Mouse (Mus musculus) T-cell, adult 2 months (primary cell): ENCODE results near the gene Btbd1.
"Not testable (repeated sequence)": the region's sequence is repeated elsewhere in the genome, so short reads cannot be mapped to it uniquely, and the experiment has no call there.

ENCODE experiments used
- DNase-seq: peaks from one replicate; pipeline ENCODE4 v3.0.0; 2022; ENCODE audit warnings: low spot score

Gene Btbd1

GRCm38 (mm10) chr7:81849633-81850032 is 20.4 kb upstream of the Btbd1 start:
- no peak for DNase-seq

GRCm38 (mm10) chr7:81849214-81849613 is 20.0 kb upstream of the Btbd1 start:
- no peak for DNase-seq

GRCm38 (mm10) chr7:81847777-81848176 is 18.5 kb upstream of the Btbd1 start:
- DNase-seq = no peak

- no peak for DNase-seq
Measured at GRCm38 (mm10) chr7:81847010-81847409, 17.8 kb upstream of the Btbd1 start.

GRCm38 (mm10) chr7:81846008-81846407 is 16.8 kb upstream of the Btbd1 start:
- DNase-seq = no peak

- no peak for DNase-seq
Measured at GRCm38 (mm10) chr7:81845313-81845712, 16.1 kb upstream of the Btbd1 start.

GRCm38 (mm10) chr7:81844801-81845200 is 15.6 kb upstream of the Btbd1 start:
- DNase-seq = no peak

GRCm38 (mm10) chr7:81843903-81844302 is 14.7 kb upstream of the Btbd1 start:
- DNase-seq = no peak

GRCm38 (mm10) chr7:81842998-81843397 is 13.8 kb upstream of the Btbd1 start:
- DNase-seq = no peak

GRCm38 (mm10) chr7:81842141-81842540 is 12.9 kb upstream of the Btbd1 start:
- no peak for DNase-seq

GRCm38 (mm10) chr7:81841439-81841838 is 12.2 kb upstream of the Btbd1 start:
- DNase-seq = no peak

GRCm38 (mm10) chr7:81840661-81841181 is 11.5 kb upstream of the Btbd1 start:
- DNase-seq = no peak

GRCm38 (mm10) chr7:81839746-81840145 is 10.5 kb upstream of the Btbd1 start:
- DNase-seq = no peak

GRCm38 (mm10) chr7:81837771-81838170 is 8.5 kb upstream of the Btbd1 start:
- DNase-seq = not testable (repeated sequence)

- DNase-seq = no peak
Measured at GRCm38 (mm10) chr7:81835430-81835829, 6.2 kb upstream of the Btbd1 start.

GRCm38 (mm10) chr7:81834847-81835246 is 5.6 kb upstream of the Btbd1 start:
- peak; percentile 35 for DNase-seq

GRCm38 (mm10) chr7:81828681-81829378 is 401 bp downstream of the Btbd1 start:
- peak; percentile 45 for DNase-seq

- DNase-seq = peak; percentile 4
Measured at GRCm38 (mm10) chr7:81827806-81828667, 1.2 kb downstream of the Btbd1 start.

GRCm38 (mm10) chr7:81825381-81825780 is 3.9 kb downstream of the Btbd1 start:
- no peak for DNase-seq

- no peak for DNase-seq
Measured at GRCm38 (mm10) chr7:81824906-81825305, 4.3 kb downstream of the Btbd1 start.

GRCm38 (mm10) chr7:81806067-81806466 is 23.2 kb downstream of the Btbd1 start:
- no peak for DNase-seq

- DNase-seq = peak; percentile 89
Measured at GRCm38 (mm10) chr7:81789095-81789757, 40.0 kb downstream of the Btbd1 start, which contains the start of gene 3110040N11Rik. Gene 3110040N11Rik, minus strand, starts transcription at chr7:81789478.
